Mouse (Mus musculus): Measurements from ENCODE around the gene Tsc22d4. TPM values are rescaled to one million over a fixed set of nuclear protein-coding genes. Genes with fewer than 3 reads are reported as not detected.
"Not testable (repeated sequence)": the region's sequence is repeated elsewhere in the genome, so short reads cannot be mapped to it uniquely, and the experiment has no call there.

Gene Tsc22d4
- total and polyA plus RNA-seq, 2 experiments from 2014 or later: 192 to 232 TPM

DNA sequence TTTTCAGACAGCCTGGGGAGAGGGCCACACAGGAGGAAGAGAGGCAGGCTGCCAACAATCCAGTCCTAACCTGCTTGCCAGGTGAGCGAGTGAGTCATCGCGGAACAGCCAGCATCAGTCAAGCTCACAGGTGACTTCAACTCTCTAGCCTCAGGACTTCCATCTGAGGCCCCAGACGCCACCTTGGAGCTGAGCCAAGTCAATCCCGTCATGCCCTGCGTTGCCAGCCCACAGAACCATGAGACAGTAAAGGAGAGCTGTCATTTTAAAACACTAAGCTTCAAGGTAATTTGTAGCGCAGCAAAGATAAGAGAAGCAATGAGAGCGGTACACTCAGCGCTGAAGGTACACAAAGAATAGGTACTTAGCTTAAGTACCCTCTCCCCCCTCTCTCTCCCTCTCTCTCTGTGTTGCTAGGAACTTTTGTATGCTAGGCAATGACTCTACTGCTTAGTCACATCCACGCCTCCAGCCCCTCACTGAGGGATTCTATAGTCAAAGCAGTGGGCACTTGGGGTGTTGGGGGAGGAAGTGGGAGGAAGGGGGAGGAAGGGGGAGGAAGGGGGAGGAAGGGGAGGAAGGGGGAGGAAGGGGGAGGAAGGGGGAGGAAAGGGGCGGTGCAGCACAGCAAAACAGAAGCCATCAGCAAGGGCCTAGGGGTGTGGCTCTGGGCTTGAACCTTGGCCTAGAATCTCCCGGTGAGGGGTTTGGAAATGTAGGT lies 38.5 kb upstream of the Tsc22d4 start:
- Histone ChIP-seq H3K27me3 (ENCODE audit: control insufficient read depth, insufficient read depth, low read length) (no peaks in the 10 kb centered on the region), H3K4me1 (ENCODE audit: control insufficient read depth, insufficient read depth) (peaks cover 6% of the 10 kb centered on the region; the same call in 1 of the 2 replicates), H3K4me2 (ENCODE audit: low read depth, low read length) (peak overlapping the region; percentile 7; the same call in 1 of the 2 replicates), H3K36me3 (replicated peaks; ENCODE audit: control insufficient read depth, insufficient read depth, low read length) (no peaks in the 10 kb centered on the region), H3K4me3 (ENCODE audit: low read depth, low read length) (no peak overlapping the region), H3K9ac (replicated peaks; ENCODE audit: low read depth, low read length) (no peak overlapping the region), H3K9me3 (replicated peaks; ENCODE audit: control insufficient read depth, low read length) (no peaks in the 10 kb centered on the region), H3K27ac (ENCODE audit: low read depth) (no peak overlapping the region; the same call in 1 of the 2 replicates)
- TF ChIP-seq CTCF (IDR thresholded peaks at IDR 0.05; ENCODE audit: low read depth) (no peak), EP300 (IDR thresholded peaks at IDR 0.05; ENCODE audit: low read depth) (no peak)
- 35% methylated on average over 12 of the region's 12 CpGs for WGBS
- peak; percentile 42 for DNase-seq (ENCODE audit: low spot score)
- ATAC-seq (ENCODE audit: insufficient read depth, low read depth): peak; percentile 14; the same call in 1 of the 2 replicates

DNA sequence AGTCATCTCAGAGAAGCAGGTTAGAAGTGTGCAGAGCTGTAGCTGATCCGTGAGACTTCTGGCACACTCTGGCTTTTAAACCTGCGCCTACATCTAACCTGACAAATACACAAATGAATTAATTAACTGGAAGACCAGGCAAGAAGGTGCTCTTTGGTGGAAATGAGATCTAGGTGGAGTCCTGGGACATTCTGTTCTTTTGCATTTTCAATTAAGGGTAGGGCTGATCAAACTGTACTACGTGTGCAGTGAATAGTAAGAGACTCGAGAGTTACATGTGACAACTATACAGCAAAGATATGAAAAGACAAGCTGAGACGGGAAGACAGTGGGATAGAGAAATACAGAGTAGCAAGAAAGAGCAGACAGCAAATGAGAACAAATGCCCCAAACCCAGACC lies 32.1 kb upstream of the Tsc22d4 start:
- no peak overlapping the region for H3K27ac ChIP-seq (ENCODE audit: low read depth)
- no peaks in the 10 kb centered on the region for H3K27me3 ChIP-seq (ENCODE audit: control insufficient read depth, insufficient read depth, low read length)
- H3K36me3 ChIP-seq (replicated peaks; ENCODE audit: control insufficient read depth, insufficient read depth, low read length): no peaks in the 10 kb centered on the region
- ATAC-seq (ENCODE audit: insufficient read depth, low read depth) (no peak), DNase-seq (ENCODE audit: low spot score) (no peak)
- H3K4me2 ChIP-seq (ENCODE audit: low read depth, low read length): no peak overlapping the region
- no peaks in the 10 kb centered on the region for H3K9me3 ChIP-seq (replicated peaks; ENCODE audit: control insufficient read depth, low read length)
- H3K9ac ChIP-seq (replicated peaks; ENCODE audit: low read depth, low read length): no peak overlapping the region
- TF ChIP-seq EP300 (IDR thresholded peaks at IDR 0.05; ENCODE audit: low read depth) (no peak), CTCF (IDR thresholded peaks at IDR 0.05; ENCODE audit: low read depth) (no peak)
- peaks cover 7% of the 10 kb centered on the region; the same call in 1 of the 2 replicates for H3K4me1 ChIP-seq (ENCODE audit: control insufficient read depth, insufficient read depth)
- WGBS: 71% methylated on average over 5 of the region's 5 CpGs
- H3K4me3 ChIP-seq (ENCODE audit: low read depth, low read length): no peak overlapping the region

DNA sequence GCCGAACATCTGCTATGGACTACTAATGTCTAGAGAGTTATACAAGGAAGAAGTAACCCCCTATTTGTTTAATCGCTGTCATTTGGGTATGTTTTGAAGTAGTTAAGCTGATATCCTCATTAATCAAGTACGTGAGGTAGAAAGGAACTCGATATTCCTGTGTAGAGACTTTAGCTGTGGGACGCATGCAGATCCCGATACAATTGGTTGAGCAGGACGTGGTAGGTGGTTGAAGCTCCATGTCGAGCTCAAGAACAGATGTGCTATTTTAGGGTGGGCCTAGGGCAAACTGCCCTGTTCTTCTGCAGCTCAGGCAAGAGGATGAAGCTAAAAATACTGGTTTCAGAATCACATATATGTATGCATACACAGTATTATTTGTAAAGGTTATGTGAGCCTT lies 29.8 kb upstream of the Tsc22d4 start:
- Histone ChIP-seq H3K4me3 (ENCODE audit: low read depth, low read length) (no peak overlapping the region), H3K4me1 (ENCODE audit: control insufficient read depth, insufficient read depth) (peaks cover 17% of the 10 kb centered on the region), H3K4me2 (ENCODE audit: low read depth, low read length) (no peak overlapping the region), H3K36me3 (replicated peaks; ENCODE audit: control insufficient read depth, insufficient read depth, low read length) (no peaks in the 10 kb centered on the region), H3K9me3 (replicated peaks; ENCODE audit: control insufficient read depth, low read length) (no peaks in the 10 kb centered on the region), H3K27me3 (ENCODE audit: control insufficient read depth, insufficient read depth, low read length) (no peaks in the 10 kb centered on the region), H3K27ac (ENCODE audit: low read depth) (no peak overlapping the region), H3K9ac (replicated peaks; ENCODE audit: low read depth, low read length) (no peak overlapping the region)
- WGBS: 61% methylated on average over 8 of the region's 8 CpGs
- TF ChIP-seq EP300 (IDR thresholded peaks at IDR 0.05; ENCODE audit: low read depth) (no peak), CTCF (IDR thresholded peaks at IDR 0.05; ENCODE audit: low read depth) (no peak)
- no peak for ATAC-seq (ENCODE audit: insufficient read depth, low read depth)
- DNase-seq (ENCODE audit: low spot score): no peak

- 0 out of 2 replicates have a peak, but pooled peaks cover 2% of the 10 kb centered on the region for H3K27me3 ChIP-seq (ENCODE audit: control insufficient read depth, insufficient read depth, low read length)
- no peak overlapping the region for H3K9ac ChIP-seq (replicated peaks; ENCODE audit: low read depth, low read length)
- H3K4me3 ChIP-seq (ENCODE audit: low read depth, low read length): no peak overlapping the region
- DNase-seq (ENCODE audit: low spot score): no peak
- no peaks in the 10 kb centered on the region for H3K9me3 ChIP-seq (replicated peaks; ENCODE audit: control insufficient read depth, low read length)
- H3K27ac ChIP-seq (ENCODE audit: low read depth): no peak overlapping the region
- ATAC-seq (ENCODE audit: insufficient read depth, low read depth): no peak
- no peaks in the 10 kb centered on the region for H3K36me3 ChIP-seq (replicated peaks; ENCODE audit: control insufficient read depth, insufficient read depth, low read length)
- TF ChIP-seq EP300 (IDR thresholded peaks at IDR 0.05; ENCODE audit: low read depth): no peak
- TF ChIP-seq CTCF (IDR thresholded peaks at IDR 0.05; ENCODE audit: low read depth): no peak
- H3K4me1 ChIP-seq (ENCODE audit: control insufficient read depth, insufficient read depth): peaks cover 17% of the 10 kb centered on the region
- H3K4me2 ChIP-seq (ENCODE audit: low read depth, low read length): no peak overlapping the region
- WGBS: 70% methylated on average over 8 of the region's 8 CpGs
These were observed 27.3 kb upstream of the Tsc22d4 start for GRCm38 (mm10) chr5:137718020-137718790.

- no peaks in the 10 kb centered on the region for H3K36me3 ChIP-seq (replicated peaks; ENCODE audit: control insufficient read depth, insufficient read depth, low read length)
- ATAC-seq (ENCODE audit: insufficient read depth, low read depth): peak; percentile 86
- peaks cover 17% of the 10 kb centered on the region for H3K4me1 ChIP-seq (ENCODE audit: control insufficient read depth, insufficient read depth)
- peak; percentile 62 for DNase-seq (ENCODE audit: low spot score)
- WGBS: 23% methylated on average over 6 of the region's 6 CpGs
- TF ChIP-seq CTCF (IDR thresholded peaks at IDR 0.05; ENCODE audit: low read depth) (no peak), EP300 (IDR thresholded peaks at IDR 0.05; ENCODE audit: low read depth) (no peak)
- H3K9ac ChIP-seq (replicated peaks; ENCODE audit: low read depth, low read length): no peak overlapping the region
- no peak overlapping the region; the same call in 1 of the 2 replicates for H3K4me2 ChIP-seq (ENCODE audit: low read depth, low read length)
- no peak overlapping the region for H3K4me3 ChIP-seq (ENCODE audit: low read depth, low read length)
- no peaks in the 10 kb centered on the region for H3K9me3 ChIP-seq (replicated peaks; ENCODE audit: control insufficient read depth, low read length)
- no peak overlapping the region for H3K27ac ChIP-seq (ENCODE audit: low read depth)
- 0 out of 2 replicates have a peak, but pooled peaks cover 2% of the 10 kb centered on the region for H3K27me3 ChIP-seq (ENCODE audit: control insufficient read depth, insufficient read depth, low read length)
These were observed 26.4 kb upstream of the Tsc22d4 start for GRCm38 (mm10) chr5:137719088-137719487.

DNA sequence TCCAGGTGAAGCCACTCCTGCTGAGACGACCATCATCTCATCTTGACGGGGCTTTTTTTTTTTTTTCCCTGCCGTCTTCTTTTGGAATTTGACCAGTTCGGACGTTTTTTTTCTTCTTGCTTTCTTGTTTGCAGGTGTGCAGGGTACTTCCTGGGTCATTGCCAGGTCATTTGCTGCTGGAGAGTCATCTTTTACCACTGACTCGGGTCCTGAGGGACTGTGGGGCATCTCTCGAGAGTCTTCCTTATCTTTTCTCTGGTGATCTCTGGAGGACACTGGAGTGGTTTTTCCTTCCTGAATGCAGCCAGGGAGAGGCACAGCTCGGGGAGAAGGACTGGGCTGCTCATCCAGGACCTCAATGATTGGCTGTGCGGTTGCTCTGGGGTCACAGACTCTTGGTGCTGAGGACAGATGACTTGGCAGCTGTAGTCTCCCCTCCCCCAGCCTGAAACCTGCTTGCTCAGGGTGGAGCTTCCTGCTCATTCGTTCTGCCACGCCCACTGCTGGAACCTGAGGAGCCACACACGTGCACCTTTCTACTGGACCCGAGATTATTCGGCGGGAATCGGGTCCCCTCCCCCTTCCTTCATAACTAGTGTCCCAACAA lies 24.9 kb upstream of the Tsc22d4 start:
- peak overlapping the region; percentile 34; the same call in 1 of the 2 replicates for H3K4me2 ChIP-seq (ENCODE audit: low read depth, low read length)
- DNase-seq (ENCODE audit: low spot score); H3K36me3 ChIP-seq (replicated peaks; ENCODE audit: control insufficient read depth, insufficient read depth, low read length); H3K9me3 ChIP-seq (replicated peaks; ENCODE audit: control insufficient read depth, low read length); H3K27me3 ChIP-seq (ENCODE audit: control insufficient read depth, insufficient read depth, low read length); H3K9ac ChIP-seq (replicated peaks; ENCODE audit: low read depth, low read length); H3K4me3 ChIP-seq (ENCODE audit: low read depth, low read length); H3K27ac ChIP-seq (ENCODE audit: low read depth): not testable (repeated sequence)
- 13% methylated on average over 10 of the region's 16 CpGs for WGBS
- 0 out of 2 replicates have a peak, but pooled peaks have one; percentile 47 for ATAC-seq (ENCODE audit: insufficient read depth, low read depth)
- H3K4me1 ChIP-seq (ENCODE audit: control insufficient read depth, insufficient read depth): peaks cover 16% of the 10 kb centered on the region

All from heart, postnatal 0 days (tissue).